Mouse (Mus musculus): ENCODE measurements around the gene Evpl.

Gene Evpl

GRCm38 (mm10) chr11:116171959-116172358 is 65.9 kb downstream of the Evpl start:
- no peak for DNase-seq (ENCODE audit: low spot score in 2 of 2)

Data from urinary bladder, postnatal 4 days (tissue).